Mouse (Mus musculus) cerebellum, postnatal 25 days (tissue): ENCODE measurements around the gene Olfr657.

Experiments used
- DNase-seq, 2 experiments: peaks; one replicate each; pipeline ENCODE4 v3.0.0; 2021; ENCODE audit warnings: mixed read lengths in 2 of 2

The Olfr657 gene

GRCm38 (mm10) chr7:104624494-104624893 is at the start of gene Olfr657:
Gene Olfr657, plus strand, starts transcription at chr7:104624794.
- no peak for DNase-seq

- DNase-seq, result no peak
These were observed 47.6 kb upstream of the Olfr657 start, which contains the start of gene Olfr653 for GRCm38 (mm10) chr7:104577014-104577413. Gene Olfr653, plus strand, starts transcription at chr7:104577314.

- DNase-seq, result no peak
These were observed 43.7 kb upstream of the Olfr657 start for GRCm38 (mm10) chr7:104580846-104581245.

- DNase-seq, result no peak
These were observed 43.2 kb upstream of the Olfr657 start for GRCm38 (mm10) chr7:104581429-104581828.

GRCm38 (mm10) chr7:104586725-104587124 is 37.9 kb upstream of the Olfr657 start, which contains the start of gene Olfr654:
Gene Olfr654, plus strand, starts transcription at chr7:104587025.
- no peak for DNase-seq

- no peak for DNase-seq
These were observed 36.3 kb upstream of the Olfr657 start for GRCm38 (mm10) chr7:104588274-104588673.

GRCm38 (mm10) chr7:104601679-104602078 is 22.9 kb upstream of the Olfr657 start, which contains the start of gene Olfr655:
Gene Olfr655, minus strand, starts transcription at chr7:104601779.
- DNase-seq, result no peak

GRCm38 (mm10) chr7:104603173-104603572 is 21.4 kb upstream of the Olfr657 start:
- peak in 1 of 2 experiments; percentile 2 for DNase-seq

- DNase-seq, result no peak
These were observed 19.9 kb upstream of the Olfr657 start for GRCm38 (mm10) chr7:104604727-104605126.

GRCm38 (mm10) chr7:104613655-104614054 is 10.9 kb upstream of the Olfr657 start, which contains the start of gene Olfr656:
Gene Olfr656, plus strand, starts transcription at chr7:104613955.
- DNase-seq, result no peak

- DNase-seq, result peak in 1 of 2 experiments; percentile 9
These were observed 22.4 kb downstream of the Olfr657 start, which contains the start of gene Olfr658 for GRCm38 (mm10) chr7:104646841-104647482. Gene Olfr658, minus strand, starts transcription at chr7:104647305.

- no peak for DNase-seq
These were observed 41.9 kb downstream of the Olfr657 start, which contains the start of gene Olfr659 for GRCm38 (mm10) chr7:104666453-104666852. Gene Olfr659, plus strand, starts transcription at chr7:104666753.

GRCm38 (mm10) chr7:104686201-104686600 is 61.6 kb downstream of the Olfr657 start, which contains the start of gene Olfr661:
Gene Olfr661, plus strand, starts transcription at chr7:104686501.
- DNase-seq, result no peak
